Mouse (Mus musculus): Measurements from ENCODE around the gene Grip1.

- no peak for TF ChIP-seq CTCF (IDR thresholded peaks at IDR 0.05; ENCODE audit: borderline replicate concordance, insufficient read depth, low read depth, low read length)
- no peak for TF ChIP-seq POLR2A (IDR thresholded peaks at IDR 0.05; ENCODE audit: borderline replicate concordance, insufficient read depth, low read length)
These were observed 479.7 kb downstream of the Grip1 start for GRCm38 (mm10) chr10:119933362-119933761.
